Mouse (Mus musculus) layer of hippocampus, postnatal 10 days (tissue): ENCODE results near the gene Kdsr. TPM values are rescaled to one million over a fixed set of nuclear protein-coding genes. Genes with fewer than 3 reads are reported as not detected.
A peak's percentile ranks its signal among the peaks of the same experiment; 100 is the strongest.

Experiments used
- DNase-seq, 2 experiments: peaks; one replicate each; pipeline ENCODE4 v3.0.0; 2021; ENCODE audit warnings: low spot score in 2 of 2
- long read RNA-seq: library from polyadenylated mRNA; stranded (forward); transcript quantifications from one replicate; pipeline ENCODE4 v2.0.0, GENCODE M21; 2023
- total RNA-seq, 2 experiments: library from RNA; stranded (reverse); gene quantifications; 2 replicates each; pipeline ENCODE4 v1.2.3; 2021

Gene Kdsr
- 10 to 100 TPM; 21.8 to 25.5 TPM for total RNA-seq
- long read RNA-seq, full-length matches to known transcripts, result 13 of 18 reads
- long read RNA-seq, partial matches to known transcripts, result 2 of 18 reads
- long read RNA-seq, other reads (novel, unspliced or antisense), result 3 of 18 reads

DNA sequence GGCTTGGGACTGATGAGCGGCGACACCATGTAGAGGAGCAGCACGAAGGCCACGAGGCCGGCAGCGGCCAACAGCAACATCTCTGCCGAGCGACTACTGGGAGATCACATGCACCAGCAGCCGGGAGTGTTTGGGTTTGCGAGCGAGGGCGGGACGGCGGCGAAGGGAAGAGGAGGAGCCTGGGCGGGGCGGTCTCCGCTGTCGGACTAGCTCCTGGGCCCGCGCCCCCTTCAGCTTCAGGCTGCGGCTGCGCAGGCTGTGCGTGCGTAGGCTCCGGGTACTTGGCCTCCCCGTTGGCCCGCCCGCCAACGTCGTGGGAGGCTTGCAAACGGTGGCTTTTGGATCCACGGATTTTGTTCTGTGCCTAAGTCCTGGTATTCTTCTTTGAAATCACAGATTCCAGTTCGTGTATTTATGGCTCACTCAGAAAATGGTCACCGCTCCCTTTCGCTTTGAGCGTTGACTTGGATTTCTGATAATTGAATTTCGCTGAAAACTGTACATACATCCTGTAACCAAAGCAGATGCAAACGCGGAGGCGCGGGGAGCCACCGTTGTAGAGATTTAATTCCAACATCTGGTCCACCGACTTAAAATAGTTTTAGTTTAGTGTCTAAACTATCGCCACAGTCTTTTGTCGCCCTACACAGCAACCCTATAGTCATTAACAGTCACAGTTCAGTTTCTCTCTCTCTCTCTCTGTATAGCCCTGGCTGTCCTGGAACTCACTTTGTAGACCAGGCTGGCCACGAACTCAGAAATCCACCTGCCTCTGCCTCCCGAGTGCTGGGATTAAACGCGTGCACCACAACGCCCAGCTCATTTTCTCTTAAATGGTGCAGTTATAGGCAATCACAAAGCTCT, at the start of gene Kdsr:
Gene Kdsr, minus strand, starts transcription at position 156 of the 864 bp plus-strand sequence.
- peak; percentile 96 to 97 for DNase-seq

DNA sequence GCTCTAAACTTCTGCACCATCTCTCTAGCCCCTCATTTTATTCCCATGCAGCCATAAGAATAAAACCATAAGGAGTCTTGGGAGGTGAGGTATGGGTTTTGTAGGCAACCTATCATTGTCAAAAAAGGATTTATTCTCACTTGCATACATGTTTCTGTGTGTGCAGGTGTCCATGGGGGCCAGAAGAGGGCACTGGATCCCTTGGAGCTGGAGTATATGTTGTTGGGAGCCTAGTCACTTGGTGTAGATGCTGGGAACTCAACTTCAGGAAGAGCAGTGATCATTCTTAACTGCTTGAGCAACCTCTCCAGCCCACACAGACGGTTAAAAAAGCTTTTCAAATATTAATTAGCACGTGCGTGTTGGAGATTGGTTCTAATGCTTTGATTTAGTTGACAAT, 40.4 kb upstream of the Kdsr start:
- no peak for DNase-seq

- DNase-seq, result no peak
These were observed 39.9 kb upstream of the Kdsr start for GRCm38 (mm10) chr1:106799406-106799805.

GRCm38 (mm10) chr1:106796987-106797779, 37.7 kb upstream of the Kdsr start:
- DNase-seq, result no peak

- peak; percentile 87 to 91 for DNase-seq
These were observed 37.0 kb upstream of the Kdsr start, which contains the start of gene Vps4b for GRCm38 (mm10) chr1:106796542-106796924. TSS of gene Vps4b (minus strand) at chr1:106796728.

- no peak for DNase-seq
These were observed 36.4 kb upstream of the Kdsr start for GRCm38 (mm10) chr1:106795634-106796541.

- no peak for DNase-seq
These were observed 15.4 kb upstream of the Kdsr start for GRCm38 (mm10) chr1:106774896-106775295.

DNA sequence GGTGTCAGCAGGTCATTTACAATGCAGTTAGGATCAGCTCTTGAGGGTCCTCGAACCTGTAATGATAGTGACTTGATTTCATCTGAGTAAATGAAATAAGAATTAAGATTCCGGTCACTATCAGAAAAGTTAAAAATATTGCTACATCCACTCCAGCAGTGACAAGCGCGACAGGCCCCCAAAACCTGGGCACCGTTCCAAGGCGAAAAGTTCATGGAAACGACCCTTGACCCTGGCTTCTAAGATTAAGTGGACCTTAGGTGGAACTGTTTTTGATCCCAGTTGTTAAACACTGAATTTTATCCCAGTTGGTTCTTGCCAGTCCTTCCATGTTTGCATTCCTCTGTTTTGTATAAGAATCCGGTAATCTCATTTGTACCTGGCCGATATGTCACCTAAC, 14.6 kb upstream of the Kdsr start:
- DNase-seq, result no peak

GRCm38 (mm10) chr1:106768773-106769172, 9.2 kb upstream of the Kdsr start:
- DNase-seq, result no peak

DNA sequence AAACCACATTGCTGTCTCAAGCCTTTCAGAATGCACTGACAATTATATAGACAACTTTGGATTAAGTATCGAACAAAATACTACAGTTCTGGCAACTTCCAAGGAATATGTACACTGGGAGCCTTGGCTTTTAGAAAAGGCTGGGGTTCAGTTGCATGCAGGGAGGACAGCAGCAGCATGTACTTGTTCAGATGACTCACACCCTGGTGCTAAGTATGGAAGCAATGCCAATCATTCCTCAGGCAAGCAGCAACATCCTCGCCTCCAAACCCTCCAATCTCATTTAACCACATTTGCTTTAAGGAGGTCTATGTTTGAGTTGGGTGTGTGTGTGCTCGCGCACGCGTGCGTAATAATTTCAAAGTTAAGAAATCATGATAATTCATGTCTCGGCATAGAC, 6.2 kb upstream of the Kdsr start:
- DNase-seq, result no peak

- DNase-seq, result no peak
These were observed 5.3 kb upstream of the Kdsr start for GRCm38 (mm10) chr1:106764846-106765245.

GRCm38 (mm10) chr1:106764281-106764680, 4.8 kb upstream of the Kdsr start:
- no peak for DNase-seq

DNA sequence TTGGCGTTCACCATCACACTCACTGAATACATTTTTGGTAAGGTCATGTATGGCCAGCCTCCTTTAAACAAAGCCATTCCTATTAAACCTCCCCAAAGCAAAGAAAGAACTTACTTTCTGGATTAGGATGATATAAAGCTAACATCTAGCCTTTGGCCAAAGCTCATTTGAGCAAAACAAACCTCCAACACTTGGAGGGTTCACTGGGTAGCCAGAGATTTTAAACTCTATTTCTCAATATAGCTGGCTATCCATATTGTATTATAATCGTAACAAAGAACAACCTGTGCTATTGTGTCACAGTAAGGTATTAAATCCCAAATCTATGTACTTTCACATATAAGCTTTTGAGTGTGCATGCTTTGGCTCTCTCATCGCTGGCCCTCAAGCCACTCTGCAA, 1.2 kb upstream of the Kdsr start:
- DNase-seq, result no peak

- peak; percentile 12 to 21 for DNase-seq
These were observed 574 bp downstream of the Kdsr start for GRCm38 (mm10) chr1:106758734-106759571.

GRCm38 (mm10) chr1:106756633-106757032, 2.9 kb downstream of the Kdsr start:
- no peak for DNase-seq

- DNase-seq, result no peak
These were observed 7.5 kb downstream of the Kdsr start for GRCm38 (mm10) chr1:106752013-106752412.

GRCm38 (mm10) chr1:106750656-106751055, 8.9 kb downstream of the Kdsr start:
- no peak for DNase-seq

- no peak for DNase-seq
These were observed 10.8 kb downstream of the Kdsr start for GRCm38 (mm10) chr1:106748555-106749315.

GRCm38 (mm10) chr1:106742980-106743379, 16.5 kb downstream of the Kdsr start:
- DNase-seq, result no peak
